In the genomic region with DNA sequence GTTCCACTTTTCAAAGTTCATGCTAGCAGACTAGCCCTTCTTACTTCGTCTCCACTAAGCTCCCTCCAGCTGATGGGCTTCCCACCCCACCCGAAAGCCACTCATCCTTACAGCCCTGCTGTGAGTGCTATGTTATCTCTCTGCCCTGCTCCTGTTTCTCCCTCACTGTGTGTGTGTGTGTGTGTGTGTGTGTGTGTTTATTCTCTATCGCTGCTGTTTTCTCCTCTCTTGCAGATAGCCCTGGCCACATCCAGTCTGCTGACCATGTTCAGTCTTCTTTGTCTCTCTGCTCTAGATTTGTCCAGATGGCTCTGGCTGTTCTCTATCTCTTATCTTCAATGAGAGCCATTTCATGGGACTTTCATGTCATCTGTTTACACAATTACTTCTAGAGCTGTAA, we compare ENCODE assay signal across 20 mouse cellular contexts.
DNase-seq lines count a peak whose midpoint lies in the region; ATAC-seq and TF ChIP-seq lines count a peak whose summit lies in the region.
"Had no signal": no experiment of that assay in that cellular context is flagged by ENCODE, and none has a peak within 500 bp of the region (broad histone marks: within the 10 kb centered on the region; RNA-seq: fewer than 3 reads in every experiment).

No protein-coding gene starts in this region.

- H3K36me3 ChIP-seq in G1E (replicated peaks): no peaks in the 10 kb centered on the region
- no peaks in the 10 kb centered on the region for H3K36me3 ChIP-seq in liver, embryonic 13.5 days
- no peaks in the 10 kb centered on the region for H3K36me3 ChIP-seq in liver, postnatal 0 days (replicated peaks; ENCODE audit: insufficient read depth, low read length)
- H3K36me3 ChIP-seq: embryonic facial prominence, embryonic 12.5 days; forebrain, embryonic 12.5 days; heart, embryonic 12.5 days; hindbrain, embryonic 15.5 days had no signal

- H3K4me3 ChIP-seq in G1E (ENCODE audit: low read depth, low read length): no peak overlapping the region
- no peak overlapping the region for H3K4me3 ChIP-seq in liver, embryonic 13.5 days (replicated peaks)
- H3K4me3 ChIP-seq in liver, postnatal 0 days (ENCODE audit: low read depth, low read length): no peak overlapping the region
- H3K4me3 ChIP-seq in layer of hippocampus, adult 2 months: no peak overlapping the region
- H3K4me3 ChIP-seq: embryonic facial prominence, embryonic 12.5 days; forebrain, embryonic 12.5 days; heart, adult 2 months; heart, embryonic 12.5 days; hindbrain, embryonic 15.5 days had no signal

- peak; percentile 77 for ATAC-seq in G1E (ENCODE audit: extremely low read depth, insufficient number of reproducible peaks, low FRiP score, poor library complexity, severe bottlenecking)
- ATAC-seq in erythroid progenitor cell, adult 5-6 weeks (replicated peaks; ENCODE audit: low FRiP score, poor library complexity, severe bottlenecking): peak; percentile 49
- ATAC-seq in liver, embryonic 13.5 days (ENCODE audit: low read depth): peak; percentile 90
- peak; percentile 33; the same call in 1 of the 2 replicates for ATAC-seq in liver, postnatal 0 days
- ATAC-seq in inflammation-experienced regulatory T-cells, adult 6 months: no peak
- ATAC-seq: forebrain, embryonic 16.5 days had no signal

- no peak overlapping the region for H3K27ac ChIP-seq in liver, embryonic 13.5 days
- H3K27ac ChIP-seq in liver, postnatal 0 days (ENCODE audit: low read depth): no peak overlapping the region
- H3K27ac ChIP-seq in layer of hippocampus, adult 2 months: no peak overlapping the region
- H3K27ac ChIP-seq: embryonic facial prominence, embryonic 12.5 days; forebrain, embryonic 12.5 days; heart, adult 2 months; hindbrain, embryonic 15.5 days had no signal

- H3K4me2 ChIP-seq in liver, embryonic 13.5 days: no peak overlapping the region
- no peak overlapping the region for H3K4me2 ChIP-seq in liver, postnatal 0 days (ENCODE audit: low read depth, low read length)
- H3K4me2 ChIP-seq: embryonic facial prominence, embryonic 12.5 days; forebrain, embryonic 12.5 days; heart, embryonic 12.5 days; hindbrain, embryonic 15.5 days had no signal

- no peak for TF ChIP-seq EP300 in liver, postnatal 0 days (IDR thresholded peaks at IDR 0.05; ENCODE audit: low read depth)

- H3K9ac ChIP-seq in liver, embryonic 13.5 days: no peak overlapping the region
- H3K9ac ChIP-seq in liver, postnatal 0 days (replicated peaks): no peak overlapping the region
- H3K9ac ChIP-seq: embryonic facial prominence, embryonic 12.5 days; forebrain, embryonic 12.5 days; heart, embryonic 12.5 days; hindbrain, embryonic 15.5 days had no signal

- H3K9me3 ChIP-seq in G1E (replicated peaks): peaks cover 9% of the 10 kb centered on the region
- no peaks in the 10 kb centered on the region for H3K9me3 ChIP-seq in liver, embryonic 13.5 days (replicated peaks)
- H3K9me3 ChIP-seq in liver, postnatal 0 days (ENCODE audit: low read length): no peaks in the 10 kb centered on the region; the same call in 1 of the 2 replicates
- H3K9me3 ChIP-seq: embryonic facial prominence, embryonic 12.5 days; hindbrain, embryonic 15.5 days had no signal

- DNase-seq in G1E (ENCODE audit: low spot score): peak; percentile 46
- DNase-seq in liver, embryonic 13.5 days: peak; percentile 21
- DNase-seq in liver, postnatal 0 days: no peak
- DNase-seq in adrenal gland, adult 18-20 months (ENCODE audit: low spot score in 2 of 2): no peak
- no peak for DNase-seq in layer of hippocampus, adult 2 months (ENCODE audit: low spot score in 2 of 2)
- no peak for DNase-seq in thymus, postnatal 10 days (ENCODE audit: low spot score in 2 of 2)
- DNase-seq: adrenal gland, adult 8-10 months; adrenal gland, postnatal 36 days; cerebellum, adult 2 months; cerebellum, postnatal 14 days; gastrocnemius, postnatal 14 days; heart, adult 2 months; heart, postnatal 36 days had no signal

- H3K27me3 ChIP-seq in G1E (ENCODE audit: insufficient read depth, low read length): no peaks in the 10 kb centered on the region
- H3K27me3 ChIP-seq in liver, embryonic 13.5 days: no peaks in the 10 kb centered on the region
- H3K27me3 ChIP-seq in liver, postnatal 0 days (ENCODE audit: insufficient read depth, low read length): no peaks in the 10 kb centered on the region
- H3K27me3 ChIP-seq: embryonic facial prominence, embryonic 12.5 days; heart, embryonic 12.5 days; hindbrain, embryonic 15.5 days had no signal

- peaks cover 71% of the 10 kb centered on the region for H3K4me1 ChIP-seq in G1E (ENCODE audit: insufficient read depth, low read depth, low read length)
- H3K4me1 ChIP-seq in liver, embryonic 13.5 days (replicated peaks): peaks cover 27% of the 10 kb centered on the region
- no peaks in the 10 kb centered on the region for H3K4me1 ChIP-seq in liver, postnatal 0 days (ENCODE audit: insufficient read depth)
- H3K4me1 ChIP-seq: embryonic facial prominence, embryonic 12.5 days; forebrain, embryonic 12.5 days; hindbrain, embryonic 15.5 days had no signal

- TF ChIP-seq CTCF in G1E (IDR thresholded peaks at IDR 0.05; ENCODE audit: low read depth, low read length): no peak
- TF ChIP-seq CTCF in liver, postnatal 0 days (IDR thresholded peaks at IDR 0.05; ENCODE audit: low read depth): no peak
- TF ChIP-seq CTCF in layer of hippocampus, adult 2 months (conservative IDR thresholded peaks at IDR 0.05): no peak

- 6% methylated on average over 3 of the region's 3 CpGs for WGBS in liver, embryonic 13.5 days (ENCODE audit: insufficient replicate concordance)
- 29% methylated on average over 3 of the region's 3 CpGs for WGBS in liver, postnatal 0 days (ENCODE audit: insufficient replicate concordance)

Comparison
In these comparisons a context has a peak if more than half of its experiments do, and no peak if none do; other contexts are left out.
1. DNase-seq: peak in G1E (single experiment) and liver, embryonic 13.5 days (single experiment); none in liver, postnatal 0 days (single experiment), adrenal gland, adult 18-20 months (0 of 2), layer of hippocampus, adult 2 months (0 of 2) and thymus, postnatal 10 days (0 of 2).